Mouse (Mus musculus): Measurements from ENCODE around the gene Lekr1.

GRCm38 (mm10) chr3:65839664-65840063 is 173.6 kb downstream of the Lekr1 start:
- TF ChIP-seq CTCF (IDR thresholded peaks at IDR 0.05; ENCODE audit: control insufficient read depth, insufficient read depth, insufficient read length) = no peak
- TF ChIP-seq MYOG (IDR thresholded peaks at IDR 0.05; ENCODE audit: control insufficient read depth, extremely low read depth, insufficient read length) = no peak
- TF ChIP-seq MAX (IDR thresholded peaks at IDR 0.05) = no peak
- TF ChIP-seq USF1 (IDR thresholded peaks at IDR 0.05; ENCODE audit: low read depth) = no peak
- no peak for TF ChIP-seq CEBPB (IDR thresholded peaks at IDR 0.05; ENCODE audit: low read depth)
- no peak for TF ChIP-seq MYOD1 (IDR thresholded peaks at IDR 0.05; ENCODE audit: control insufficient read depth, insufficient read length, low read depth)
- TF ChIP-seq FOSL1 (IDR thresholded peaks at IDR 0.05; ENCODE audit: insufficient read depth, low read length, poor library complexity, severe bottlenecking) = no peak

Data from C2C12 (cell line).